Mouse (Mus musculus): ENCODE data around the gene Otop3. TPM values are rescaled to one million over a fixed set of nuclear protein-coding genes. Genes with fewer than 3 reads are reported as not detected.
"Not testable (repeated sequence)": the region's sequence is repeated elsewhere in the genome, so short reads cannot be mapped to it uniquely, and the experiment has no call there.

Gene Otop3
- polyA plus RNA-seq, 1 experiment from 2014 or later: 2.1 TPM

- Histone ChIP-seq H3K27ac (replicated peaks) (peak overlapping the region; percentile 97), H3K9ac (peak overlapping the region; percentile 96), H3K4me1 (replicated peaks) (peaks cover 55% of the 10 kb centered on the region), H3K4me2 (peak overlapping the region; percentile 93), H3K27me3 (no peaks in the 10 kb centered on the region), H3K9me3 (no peaks in the 10 kb centered on the region), H3K36me3 (no peaks in the 10 kb centered on the region), H3K4me3 (peak overlapping the region; percentile 86)
- ATAC-seq (ENCODE audit: low read depth): peak; percentile 6; the same call in 1 of the 2 replicates
- 35% methylated on average over 16 of the region's 16 CpGs for WGBS
These were observed 49.4 kb downstream of the Otop3 start for GRCm38 (mm10) chr11:115383701-115384474.

DNA sequence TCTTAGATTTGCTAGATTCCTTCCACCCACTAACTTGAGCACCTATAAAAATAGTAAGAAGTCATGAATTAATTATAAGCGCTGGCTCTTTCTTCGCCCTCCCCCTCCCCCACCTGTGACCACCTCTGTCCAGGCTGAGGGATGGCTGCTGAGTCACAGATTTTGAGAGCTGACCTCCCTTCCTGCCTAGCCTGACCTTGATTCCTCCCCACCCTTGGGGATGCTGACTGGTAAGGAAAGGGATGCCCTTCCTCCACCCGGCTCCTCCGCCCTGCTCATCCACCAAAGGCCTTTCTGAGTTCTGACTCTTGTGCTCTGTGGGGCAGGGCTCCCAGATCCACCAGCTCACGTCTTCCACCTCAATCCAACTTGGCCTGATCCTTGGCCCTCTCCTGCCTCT is 50.1 kb downstream of the Otop3 start:
- Histone ChIP-seq H3K4me1 (replicated peaks) (peaks cover 55% of the 10 kb centered on the region), H3K27ac (replicated peaks) (peak overlapping the region; percentile 97), H3K4me2 (peak overlapping the region; percentile 93), H3K27me3 (no peaks in the 10 kb centered on the region), H3K9ac (peak overlapping the region; percentile 96), H3K36me3 (no peaks in the 10 kb centered on the region), H3K4me3 (peak overlapping the region; percentile 86; the same call in 1 of the 2 replicates), H3K9me3 (no peaks in the 10 kb centered on the region)
- 84% methylated on average over 5 of the region's 5 CpGs for WGBS
- no peak for ATAC-seq (ENCODE audit: low read depth)

- peaks cover 20% of the 10 kb centered on the region for H3K36me3 ChIP-seq
- not testable (repeated sequence) for ATAC-seq (ENCODE audit: low read depth); H3K4me2 ChIP-seq; H3K27me3 ChIP-seq; H3K9me3 ChIP-seq; H3K9ac ChIP-seq; H3K4me3 ChIP-seq; H3K27ac ChIP-seq (replicated peaks)
- 82% methylated on average over 3 of the region's 3 CpGs for WGBS
- H3K4me1 ChIP-seq (replicated peaks): peaks cover 51% of the 10 kb centered on the region
These were observed 52.3 kb downstream of the Otop3 start for GRCm38 (mm10) chr11:115386859-115387258.

DNA sequence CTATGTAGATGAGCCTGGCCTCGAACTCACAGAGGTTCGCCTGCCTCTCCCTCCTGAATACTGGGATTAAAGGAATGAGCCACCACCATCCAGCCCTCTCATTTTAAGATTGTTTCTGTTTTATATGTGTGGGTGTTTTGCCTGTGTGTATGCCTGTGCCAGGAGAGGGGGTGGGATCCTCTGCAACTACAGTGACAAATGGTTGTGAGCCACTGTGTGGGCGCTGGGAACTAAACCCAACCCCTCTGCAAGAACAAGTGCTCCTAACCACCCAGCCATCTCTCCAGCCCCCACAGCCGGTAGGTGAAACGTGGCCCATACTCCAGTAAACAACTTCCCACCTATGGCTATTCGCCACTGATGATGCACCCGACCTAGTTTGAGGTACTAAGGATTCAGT is 56.8 kb downstream of the Otop3 start:
- no peak overlapping the region for H3K4me3 ChIP-seq
- ATAC-seq (ENCODE audit: low read depth): no peak
- H3K27ac ChIP-seq (replicated peaks): no peak overlapping the region
- H3K9ac ChIP-seq: no peak overlapping the region
- H3K4me2 ChIP-seq: no peak overlapping the region
- peaks cover 11% of the 10 kb centered on the region for H3K4me1 ChIP-seq (replicated peaks)
- H3K36me3 ChIP-seq: peaks cover 65% of the 10 kb centered on the region
- H3K9me3 ChIP-seq: no peaks in the 10 kb centered on the region
- WGBS: 94% methylated on average over 7 of the region's 7 CpGs
- H3K27me3 ChIP-seq: no peaks in the 10 kb centered on the region

DNA sequence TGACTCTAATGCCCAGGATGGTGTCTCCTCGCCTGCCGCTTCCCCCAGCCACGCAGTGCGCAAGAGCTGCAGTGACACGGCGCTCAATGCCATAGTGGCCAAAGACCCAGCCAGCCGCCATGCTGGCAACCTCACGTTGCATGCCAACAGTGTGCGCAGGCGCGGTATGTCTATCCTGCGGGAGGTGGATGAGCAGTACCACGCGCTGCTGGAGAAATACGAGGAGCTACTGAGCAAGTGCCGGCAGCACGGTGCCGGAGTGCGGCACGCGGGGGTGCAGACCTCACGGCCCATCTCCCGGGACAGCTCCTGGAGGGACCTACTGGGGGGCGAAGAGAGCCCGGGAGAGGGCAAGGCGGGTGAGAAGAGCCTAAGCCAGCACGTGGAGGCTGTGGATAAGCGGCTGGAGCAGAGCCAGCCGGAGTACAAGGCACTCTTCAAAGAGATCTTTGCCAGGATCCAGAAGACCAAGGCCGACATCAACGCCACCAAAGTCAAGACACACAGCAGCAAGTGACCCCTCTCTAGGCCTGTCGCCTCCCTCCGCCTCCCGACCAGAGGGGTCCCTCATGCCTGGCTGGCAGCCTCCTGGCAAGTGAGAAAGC is 59.3 kb downstream of the Otop3 start:
- Histone ChIP-seq H3K4me1 (replicated peaks) (no peaks in the 10 kb centered on the region), H3K27ac (replicated peaks) (no peak overlapping the region), H3K9me3 (no peaks in the 10 kb centered on the region), H3K9ac (0 out of 2 replicates have a peak overlapping the region, but pooled peaks have one; percentile 17), H3K36me3 (peaks cover 66% of the 10 kb centered on the region), H3K4me3 (no peak overlapping the region), H3K27me3 (no peaks in the 10 kb centered on the region), H3K4me2 (no peak overlapping the region)
- ATAC-seq (ENCODE audit: low read depth): peak; percentile 50; the same call in 1 of the 2 replicates
- 64% methylated on average over 34 of the region's 34 CpGs for WGBS

Other genes starting within 250 kb of the Otop3 start
- gene Rab37, start 243.3 kb upstream of the Otop3 start, polyA plus RNA-seq (2015; fragmentation: Nextera tagmentation; extraction: Ambion mirVana): 0.69 and 1.1 TPM in 2 replicates
- gene Cd300lf, start 200.7 kb upstream of the Otop3 start, polyA plus RNA-seq (2015; fragmentation: Nextera tagmentation; extraction: Ambion mirVana): 0.14 TPM in 1 of 2 replicates, not detected in the other
- gene Slc9a3r1, start 171.4 kb upstream of the Otop3 start, polyA plus RNA-seq (2015; fragmentation: Nextera tagmentation; extraction: Ambion mirVana): 50.6 and 58.1 TPM in 2 replicates
- gene Tmem104, start 147.2 kb upstream of the Otop3 start, polyA plus RNA-seq (2015; fragmentation: Nextera tagmentation; extraction: Ambion mirVana): 11.6 and 11.8 TPM in 2 replicates
- gene Nat9, start 146.9 kb upstream of the Otop3 start, polyA plus RNA-seq (2015; fragmentation: Nextera tagmentation; extraction: Ambion mirVana): 16.3 and 24.1 TPM in 2 replicates
- gene Grin2c, start 67.5 kb upstream of the Otop3 start, polyA plus RNA-seq (2015; fragmentation: Nextera tagmentation; extraction: Ambion mirVana): 0.55 and 0.57 TPM in 2 replicates
- gene Fdxr, start 57.7 kb upstream of the Otop3 start, polyA plus RNA-seq (2015; fragmentation: Nextera tagmentation; extraction: Ambion mirVana): 19.4 and 20.4 TPM in 2 replicates
- 0.65 and 1.1 TPM in 2 replicates for gene Fads6, start 37.1 kb upstream of the Otop3 start, polyA plus RNA-seq (2015; fragmentation: Nextera tagmentation; extraction: Ambion mirVana)
- gene Otop2, start 27.6 kb upstream of the Otop3 start, polyA plus RNA-seq (2015; fragmentation: Nextera tagmentation; extraction: Ambion mirVana): not detected in 2 replicates
- gene Ush1g, start 12.7 kb upstream of the Otop3 start, polyA plus RNA-seq (2015; fragmentation: Nextera tagmentation; extraction: Ambion mirVana): 0.14 and 0.18 TPM in 2 replicates
- gene Hid1, start 33.0 kb downstream of the Otop3 start, polyA plus RNA-seq (2015; fragmentation: Nextera tagmentation; extraction: Ambion mirVana): 41.5 and 44.6 TPM in 2 replicates
- 23.7 and 24.1 TPM in 2 replicates for gene Cdr2l, start 47.2 kb downstream of the Otop3 start, polyA plus RNA-seq (2015; fragmentation: Nextera tagmentation; extraction: Ambion mirVana)
- gene Mrpl58, start 69.0 kb downstream of the Otop3 start, polyA plus RNA-seq (2015; fragmentation: Nextera tagmentation; extraction: Ambion mirVana): 182 and 203 TPM in 2 replicates
- 920 and 1,025 TPM in 2 replicates for gene Atp5h, start 85.2 kb downstream of the Otop3 start, polyA plus RNA-seq (2015; fragmentation: Nextera tagmentation; extraction: Ambion mirVana)
- 22.9 and 23.5 TPM in 2 replicates for gene Kctd2, start 85.4 kb downstream of the Otop3 start, polyA plus RNA-seq (2015; fragmentation: Nextera tagmentation; extraction: Ambion mirVana)
- not detected in 2 replicates for gene Trim80, start 105.8 kb downstream of the Otop3 start, polyA plus RNA-seq (2015; fragmentation: Nextera tagmentation; extraction: Ambion mirVana)
- gene Slc16a5, start 127.7 kb downstream of the Otop3 start, polyA plus RNA-seq (2015; fragmentation: Nextera tagmentation; extraction: Ambion mirVana): 0.20 TPM in 1 of 2 replicates, not detected in the other
- 13.1 and 14.4 TPM in 2 replicates for gene Armc7, start 140.9 kb downstream of the Otop3 start, polyA plus RNA-seq (2015; fragmentation: Nextera tagmentation; extraction: Ambion mirVana)
- gene Nt5c, start 157.1 kb downstream of the Otop3 start, polyA plus RNA-seq (2015; fragmentation: Nextera tagmentation; extraction: Ambion mirVana): 95.6 and 96.7 TPM in 2 replicates
- gene Jpt1, start 179.7 kb downstream of the Otop3 start, polyA plus RNA-seq (2015; fragmentation: Nextera tagmentation; extraction: Ambion mirVana): 1,262 and 1,276 TPM in 2 replicates
- 1,158 and 1,175 TPM in 2 replicates for gene Sumo2, start 201.5 kb downstream of the Otop3 start, polyA plus RNA-seq (2015; fragmentation: Nextera tagmentation; extraction: Ambion mirVana)
- 99.8 and 119 TPM in 2 replicates for gene Nup85, start 229.7 kb downstream of the Otop3 start, polyA plus RNA-seq (2015; fragmentation: Nextera tagmentation; extraction: Ambion mirVana)